Mouse (Mus musculus) hindbrain, embryonic 11.5 days (tissue): ENCODE measurements around the gene 1700029H14Rik. TPM values are rescaled to one million over a fixed set of nuclear protein-coding genes. Genes with fewer than 3 reads are reported as not detected.

ENCODE experiments used
- ATAC-seq: fragments of 200-750 bp; cut with Nextera tagmentation; 2 replicates; pipeline ENCODE4 v1.8.0; 2017; ENCODE audit warnings: mild to moderate bottlenecking, moderate TSS enrichment, moderate library complexity; ENCODE audit not compliant: low FRiP score
- DNase-seq: peaks from one replicate; pipeline ENCODE4 v3.0.0-alpha.2; 2015; ENCODE audit warnings: low spot score
- H3K27ac ChIP-seq: fragments of 300-500 bp; sonication (generic); 2 replicates; pipeline ENCODE4 v1.5.1; 2014; ENCODE audit warnings: mild to moderate bottlenecking, low read depth, low read length
- H3K27me3 ChIP-seq: fragments of 300-500 bp; sonication (generic); 2 replicates; pipeline ENCODE4 v1.6.1; 2014; ENCODE audit warnings: mild to moderate bottlenecking, low read length, moderate library complexity, mixed read lengths; ENCODE audit not compliant: control insufficient read depth, insufficient read depth
- H3K36me3 ChIP-seq: fragments of 300-500 bp; sonication (generic); 2 replicates; pipeline ENCODE4 v1.6.1; 2014; ENCODE audit warnings: mild to moderate bottlenecking, low read length, moderate library complexity, mixed read lengths; ENCODE audit not compliant: control insufficient read depth, insufficient read depth
- H3K4me1 ChIP-seq: fragments of 300-500 bp; sonication (generic); replicated peaks from 2 replicates; pipeline ENCODE4 v1.6.1; 2014; ENCODE audit warnings: low read length, mixed read lengths; ENCODE audit not compliant: control insufficient read depth, insufficient read depth
- H3K4me2 ChIP-seq: fragments of 300-500 bp; sonication (generic); replicated peaks from 2 replicates; pipeline ENCODE4 v1.6.1; 2014; ENCODE audit warnings: mild to moderate bottlenecking, low read depth, low read length
- H3K4me3 ChIP-seq: fragments of 300-500 bp; sonication (generic); 2 replicates; pipeline ENCODE4 v1.5.1; 2014; ENCODE audit warnings: low read depth, low read length
- H3K9ac ChIP-seq: fragments of 300-500 bp; sonication (generic); 2 replicates; pipeline ENCODE4 v1.6.1; 2014; ENCODE audit warnings: low read depth, low read length
- H3K9me3 ChIP-seq: fragments of 300-500 bp; sonication (generic); 2 replicates; pipeline ENCODE4 v1.6.1; 2016; ENCODE audit warnings: low read length; ENCODE audit not compliant: control insufficient read depth
- WGBS: fragments of 180-500 bp; shearing (Covaris S2); extraction: QIAGEN DNeasy Blood & Tissue Kit; methylation state at CpG from one replicate; pipeline ENCODE4 v1.1.7; 2014; 5-methylcytosine and 5-hydroxymethylcytosine counted together
- polyA plus RNA-seq: library from polyadenylated mRNA; unstranded; fragments of >200 nt; fragmentation: Nextera tagmentation; extraction: Ambion mirVana; gene quantifications from 2 replicates; pipeline ENCODE4 v1.2.1, GENCODE M21; 2014

The 1700029H14Rik gene
- polyA plus RNA-seq, 1 experiment from 2014 or later: not detected

DNA sequence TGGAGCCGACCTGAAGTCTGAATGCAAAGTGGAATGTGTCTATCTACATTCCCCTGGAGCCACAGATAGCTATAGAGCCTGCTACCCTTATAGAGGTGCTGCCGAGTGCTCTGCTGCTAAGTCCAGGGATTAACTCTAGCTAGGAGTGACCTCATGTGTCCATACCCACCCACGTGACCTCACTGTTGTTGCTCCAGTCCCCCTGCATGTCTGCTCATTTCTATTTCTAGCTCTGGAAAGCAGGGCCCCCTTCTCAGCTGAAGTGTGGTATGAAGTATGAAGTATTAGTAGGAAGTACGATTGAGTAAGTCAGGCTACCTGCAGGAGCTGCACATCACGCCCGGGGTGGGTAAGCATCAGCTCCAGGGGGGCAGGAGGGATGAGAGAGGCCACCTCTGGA lies 35.5 kb upstream of the 1700029H14Rik start:
- Histone ChIP-seq H3K27ac (no peak overlapping the region), H3K27me3 (no peaks in the 10 kb centered on the region), H3K4me2 (no peak overlapping the region), H3K36me3 (0 out of 2 replicates have a peak, but pooled peaks cover 2% of the 10 kb centered on the region), H3K9ac (no peak overlapping the region), H3K9me3 (no peaks in the 10 kb centered on the region), H3K4me3 (no peak overlapping the region), H3K4me1 (no peaks in the 10 kb centered on the region)
- ATAC-seq (no peak), DNase-seq (no peak)
- 89% methylated on average over 6 of the region's 6 CpGs for WGBS

DNA sequence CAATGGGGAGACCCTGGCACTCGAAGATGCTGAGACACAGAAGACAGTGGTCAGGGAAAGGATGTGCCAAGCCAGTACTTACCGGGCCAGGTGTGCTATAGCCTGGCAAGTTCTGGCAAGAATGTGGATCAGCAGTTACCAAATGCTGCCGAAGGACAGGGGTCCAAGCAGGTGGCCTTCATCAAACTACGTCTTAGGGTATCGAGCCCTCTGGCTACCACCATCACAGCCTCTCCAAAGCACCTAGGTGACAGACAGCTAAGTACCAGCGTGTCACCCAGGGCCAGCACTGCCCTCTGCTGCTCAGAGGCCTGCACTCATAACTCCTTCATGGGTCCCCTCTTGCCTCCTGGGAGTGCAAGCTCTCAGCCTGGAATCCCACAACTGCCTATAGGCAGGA lies 33.6 kb upstream of the 1700029H14Rik start:
- Histone ChIP-seq H3K9ac (no peak overlapping the region), H3K9me3 (no peaks in the 10 kb centered on the region), H3K27ac (no peak overlapping the region), H3K27me3 (no peaks in the 10 kb centered on the region), H3K36me3 (0 out of 2 replicates have a peak, but pooled peaks cover 2% of the 10 kb centered on the region), H3K4me2 (no peak overlapping the region), H3K4me1 (no peaks in the 10 kb centered on the region), H3K4me3 (no peak overlapping the region)
- DNase-seq (no peak), ATAC-seq (no peak)
- 84% methylated on average over 6 of the region's 6 CpGs for WGBS

DNA sequence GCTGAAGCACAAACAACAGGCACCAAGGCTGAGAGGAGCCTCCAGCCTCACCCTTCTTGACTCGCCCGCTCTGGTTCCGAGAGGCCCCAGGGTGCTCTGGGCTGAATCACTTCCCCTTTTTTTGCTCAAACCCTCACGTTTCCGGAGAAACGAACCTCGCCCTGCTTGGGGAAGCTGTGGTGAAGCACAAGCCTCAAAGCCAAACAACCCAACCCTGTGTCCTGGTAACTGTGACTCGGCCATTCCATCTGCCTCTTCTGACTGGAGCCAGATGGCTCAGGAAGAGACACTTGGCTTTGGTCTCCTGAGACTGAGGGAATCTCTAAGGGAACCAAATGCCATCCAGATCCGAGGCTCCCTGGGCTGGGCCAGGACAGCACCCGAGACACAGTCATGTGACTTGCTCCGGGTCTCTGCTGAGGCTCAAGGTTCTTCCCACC lies 32.6 kb upstream of the 1700029H14Rik start:
- no peak overlapping the region for H3K27ac ChIP-seq
- no peak overlapping the region for H3K9ac ChIP-seq
- no peak overlapping the region for H3K4me3 ChIP-seq
- no peaks in the 10 kb centered on the region for H3K9me3 ChIP-seq
- WGBS: 88% methylated on average over 11 of the region's 11 CpGs
- DNase-seq (no peak), ATAC-seq (no peak)
- no peaks in the 10 kb centered on the region for H3K4me1 ChIP-seq
- no peaks in the 10 kb centered on the region for H3K27me3 ChIP-seq
- 0 out of 2 replicates have a peak, but pooled peaks cover 2% of the 10 kb centered on the region for H3K36me3 ChIP-seq
- H3K4me2 ChIP-seq: no peak overlapping the region

DNA sequence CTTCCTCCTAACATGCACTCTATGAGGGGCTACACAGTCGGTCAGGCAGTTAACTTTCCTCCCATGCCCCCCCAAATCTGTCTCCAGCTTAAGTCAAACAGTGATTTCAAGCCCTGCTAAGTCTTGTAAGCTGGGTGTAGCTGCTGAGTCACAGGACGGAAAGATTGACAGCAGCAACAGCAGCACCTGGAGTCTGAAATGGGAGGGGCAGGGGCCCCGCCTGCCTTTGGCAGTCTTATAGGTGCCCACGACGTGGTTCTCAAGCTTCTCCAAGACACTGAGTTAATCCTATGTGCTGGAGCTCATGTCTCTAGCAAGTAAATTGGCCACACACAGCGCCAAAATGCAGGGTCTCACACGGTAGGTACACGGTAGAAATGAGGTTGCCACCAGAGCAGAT lies 31.1 kb upstream of the 1700029H14Rik start:
- H3K27ac ChIP-seq: no peak overlapping the region
- H3K4me3 ChIP-seq: no peak overlapping the region
- no peaks in the 10 kb centered on the region for H3K27me3 ChIP-seq
- H3K4me2 ChIP-seq: no peak overlapping the region
- no peaks in the 10 kb centered on the region for H3K9me3 ChIP-seq
- 0 out of 2 replicates have a peak, but pooled peaks cover 2% of the 10 kb centered on the region for H3K36me3 ChIP-seq
- no peak for DNase-seq
- no peak overlapping the region for H3K9ac ChIP-seq
- no peaks in the 10 kb centered on the region for H3K4me1 ChIP-seq
- no peak for ATAC-seq
- 90% methylated on average over 8 of the region's 8 CpGs for WGBS

DNA sequence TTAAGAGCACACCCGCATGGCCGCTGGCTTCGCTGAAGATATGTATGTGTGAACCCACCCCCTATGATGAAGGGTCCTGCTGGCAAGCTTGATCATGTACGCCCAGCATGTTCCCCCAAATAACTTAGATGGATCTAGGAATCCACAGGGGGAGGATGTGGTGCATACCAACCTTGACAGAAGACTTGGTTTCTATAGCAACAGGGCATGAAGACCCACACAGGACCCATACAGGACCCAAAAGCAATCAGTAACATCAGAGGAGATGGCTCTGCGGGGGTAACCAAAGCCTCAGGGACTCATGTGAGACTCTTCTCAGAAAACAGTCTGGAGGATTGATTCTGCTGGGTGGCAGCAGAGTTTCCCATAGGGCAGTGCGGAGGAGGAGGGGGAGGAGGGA lies 29.0 kb upstream of the 1700029H14Rik start:
- H3K9me3 ChIP-seq: no peaks in the 10 kb centered on the region
- 80% methylated on average over 5 of the region's 6 CpGs for WGBS

DNA sequence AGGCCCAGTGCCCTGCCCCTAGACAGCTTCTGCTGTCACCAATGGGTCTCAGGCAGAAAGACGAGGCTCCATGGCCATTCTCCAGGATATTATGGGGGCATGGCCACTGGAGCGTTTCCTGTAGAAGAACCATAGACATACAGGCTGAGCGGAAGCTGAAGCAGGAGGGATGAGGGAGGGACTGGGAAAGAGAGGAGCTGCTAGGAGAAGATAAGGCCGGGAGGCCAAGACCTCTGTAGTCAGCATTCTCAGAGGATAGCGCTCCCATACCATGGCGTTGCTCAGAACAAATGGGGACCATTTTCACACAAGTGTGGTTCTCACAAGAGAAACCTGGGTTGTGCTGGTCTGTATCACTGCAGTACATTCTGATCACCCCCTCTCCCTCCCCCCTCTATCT lies 26.8 kb upstream of the 1700029H14Rik start:
- no peaks in the 10 kb centered on the region for H3K36me3 ChIP-seq
- DNase-seq: no peak
- no peaks in the 10 kb centered on the region for H3K9me3 ChIP-seq
- no peaks in the 10 kb centered on the region for H3K4me1 ChIP-seq
- no peak for ATAC-seq
- no peak overlapping the region for H3K4me2 ChIP-seq
- no peaks in the 10 kb centered on the region for H3K27me3 ChIP-seq
- 80% methylated on average over 6 of the region's 6 CpGs for WGBS
- H3K4me3 ChIP-seq: no peak overlapping the region
- no peak overlapping the region for H3K27ac ChIP-seq
- H3K9ac ChIP-seq: no peak overlapping the region

More for the DNA sequence above, 29.0 kb upstream of the 1700029H14Rik start:
- H3K27ac ChIP-seq: no peak overlapping the region
- no peaks in the 10 kb centered on the region for H3K36me3 ChIP-seq
- no peak for DNase-seq
- ATAC-seq: no peak
- no peaks in the 10 kb centered on the region for H3K27me3 ChIP-seq
- no peak overlapping the region for H3K9ac ChIP-seq
- no peak overlapping the region for H3K4me3 ChIP-seq
- no peaks in the 10 kb centered on the region for H3K4me1 ChIP-seq
- no peak overlapping the region for H3K4me2 ChIP-seq

DNA sequence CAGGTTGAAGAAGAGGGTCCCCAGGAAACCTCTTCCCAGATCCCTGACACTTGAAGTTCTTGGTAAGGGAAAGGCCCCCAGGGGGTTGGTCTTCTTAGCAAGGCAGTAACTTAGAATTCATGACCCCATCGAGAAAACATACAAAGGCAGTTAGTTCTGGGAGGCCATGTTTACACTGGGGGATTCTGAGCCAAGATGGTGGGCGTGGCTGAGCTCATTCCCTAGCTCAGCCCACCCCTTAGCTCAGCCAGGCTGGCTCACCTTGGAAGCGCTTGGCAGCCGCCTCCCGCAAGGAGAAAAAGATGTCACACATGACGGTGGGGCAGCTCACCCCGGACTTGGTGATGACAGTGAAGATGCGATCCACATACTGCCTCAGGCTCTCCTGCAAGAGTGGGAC lies 22.4 kb upstream of the 1700029H14Rik start:
- no peaks in the 10 kb centered on the region for H3K4me1 ChIP-seq
- no peak for ATAC-seq
- H3K27me3 ChIP-seq: no peaks in the 10 kb centered on the region
- H3K9ac ChIP-seq: no peak overlapping the region
- H3K4me2 ChIP-seq: no peak overlapping the region
- no peak for DNase-seq
- no peaks in the 10 kb centered on the region for H3K9me3 ChIP-seq
- WGBS: 78% methylated on average over 8 of the region's 8 CpGs
- H3K27ac ChIP-seq: no peak overlapping the region
- H3K4me3 ChIP-seq: no peak overlapping the region
- peaks cover 3% of the 10 kb centered on the region; the same call in 1 of the 2 replicates for H3K36me3 ChIP-seq

DNA sequence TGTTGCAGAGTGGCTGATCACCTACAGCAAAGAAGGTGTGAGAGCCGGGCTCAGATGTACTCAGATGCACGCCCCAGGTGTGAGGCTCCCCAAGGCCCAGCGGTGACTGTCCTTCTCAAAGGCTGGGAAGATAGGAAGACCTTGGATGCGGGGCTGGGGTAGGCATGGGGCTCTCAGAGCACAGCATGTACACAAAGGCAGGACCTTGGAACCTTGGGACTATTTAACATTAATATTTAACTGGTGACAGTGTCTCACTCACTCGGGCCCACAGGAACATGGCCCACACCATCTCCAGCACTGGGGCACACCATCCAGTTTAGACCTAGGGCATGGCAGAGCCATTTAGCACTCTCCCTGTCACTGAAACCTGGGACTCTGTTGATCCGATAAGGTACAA lies 15.6 kb upstream of the 1700029H14Rik start:
- 95% methylated on average over 6 of the region's 6 CpGs for WGBS
- Histone ChIP-seq H3K27ac (no peak overlapping the region), H3K4me1 (no peaks in the 10 kb centered on the region), H3K9ac (no peak overlapping the region), H3K27me3 (no peaks in the 10 kb centered on the region), H3K4me2 (no peak overlapping the region), H3K4me3 (no peak overlapping the region), H3K9me3 (no peaks in the 10 kb centered on the region), H3K36me3 (no peaks in the 10 kb centered on the region; the same call in 1 of the 2 replicates)
- no peak for DNase-seq
- ATAC-seq: no peak

DNA sequence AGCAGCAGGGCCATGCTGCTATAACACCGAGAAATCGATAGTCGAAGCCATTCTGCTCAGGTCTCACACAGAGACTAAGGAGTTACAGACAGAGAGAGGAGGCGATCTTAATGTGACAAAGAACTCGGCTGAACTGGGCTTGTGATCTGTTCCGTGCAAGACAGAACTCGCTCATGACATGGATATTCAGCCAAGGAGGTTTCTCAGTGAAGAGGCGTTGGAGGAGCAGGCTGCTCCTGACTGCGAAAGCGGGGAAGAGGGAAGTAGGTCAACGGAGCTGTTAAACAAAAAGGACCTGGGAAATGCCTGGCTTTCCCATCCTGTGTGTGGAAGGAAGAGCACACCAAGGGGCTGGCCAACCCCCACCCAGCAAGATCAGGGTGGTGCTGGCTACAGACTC lies 9.7 kb upstream of the 1700029H14Rik start:
- WGBS: 93% methylated on average over 11 of the region's 11 CpGs
- no peak for ATAC-seq
- H3K4me3 ChIP-seq: no peak overlapping the region
- H3K27ac ChIP-seq: no peak overlapping the region
- H3K9ac ChIP-seq: no peak overlapping the region
- no peak for DNase-seq
- H3K27me3 ChIP-seq: no peaks in the 10 kb centered on the region
- no peaks in the 10 kb centered on the region for H3K9me3 ChIP-seq
- H3K36me3 ChIP-seq: no peaks in the 10 kb centered on the region
- no peak overlapping the region for H3K4me2 ChIP-seq
- no peaks in the 10 kb centered on the region for H3K4me1 ChIP-seq
